Mouse (Mus musculus) gastrocnemius, adult 8-10 months (tissue): ENCODE data around the gene Capn9. TPM values are rescaled to one million over a fixed set of nuclear protein-coding genes. Genes with fewer than 3 reads are reported as not detected.

ENCODE experiments used
- DNase-seq, 2 experiments: peaks; one replicate each; pipeline ENCODE4 v3.0.0; 2022; ENCODE audit warnings: low spot score in 2 of 2
- total RNA-seq, 4 experiments: library from RNA; stranded (reverse); gene quantifications; 2 replicates each; pipeline ENCODE4 v1.2.4; 2022

The Capn9 gene
- total RNA-seq: not detected

DNA sequence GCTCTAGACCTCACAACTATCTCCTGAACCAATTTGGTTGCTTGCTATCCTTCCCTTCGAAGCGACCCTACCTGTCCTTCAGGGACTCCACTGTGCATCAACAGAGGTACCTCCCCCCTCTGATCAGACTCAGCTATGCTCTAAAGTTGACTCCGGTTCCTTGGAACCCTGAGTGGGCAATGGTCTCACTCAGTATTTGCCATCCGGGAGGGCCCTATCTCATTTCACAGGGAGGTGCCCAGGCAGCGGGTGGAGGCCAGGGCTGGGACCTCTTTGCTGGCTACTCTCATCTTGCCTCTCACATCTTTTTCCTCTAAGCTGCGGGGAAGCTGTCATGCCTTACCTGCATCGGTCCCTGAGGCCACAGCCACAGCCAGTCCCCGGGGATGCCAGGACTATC, at the start of gene Capn9:
Capn9 (plus strand) TSS at position 301 of the 400 bp plus-strand sequence.
- DNase-seq: no peak

DNA sequence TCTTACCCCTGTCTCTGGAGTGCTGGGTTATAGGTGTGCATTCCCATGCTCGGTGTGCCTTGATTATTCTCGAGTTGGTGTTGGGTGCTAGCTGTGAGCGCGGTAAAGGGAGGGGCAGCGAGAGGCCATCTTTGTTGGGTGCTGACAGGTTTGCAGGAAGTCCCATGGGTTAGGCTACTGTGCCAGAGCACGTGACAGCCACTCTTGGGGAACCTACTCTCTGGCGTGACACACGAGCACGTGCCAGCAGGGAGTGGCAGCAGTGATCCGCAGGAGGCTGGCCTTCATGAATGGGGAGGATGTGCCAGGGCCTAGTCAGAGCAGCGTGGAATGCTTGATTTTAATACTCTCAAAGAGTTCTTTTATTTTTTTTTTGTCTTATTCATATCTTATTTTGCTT, 49.6 kb upstream of the Capn9 start:
- DNase-seq: no peak

DNA sequence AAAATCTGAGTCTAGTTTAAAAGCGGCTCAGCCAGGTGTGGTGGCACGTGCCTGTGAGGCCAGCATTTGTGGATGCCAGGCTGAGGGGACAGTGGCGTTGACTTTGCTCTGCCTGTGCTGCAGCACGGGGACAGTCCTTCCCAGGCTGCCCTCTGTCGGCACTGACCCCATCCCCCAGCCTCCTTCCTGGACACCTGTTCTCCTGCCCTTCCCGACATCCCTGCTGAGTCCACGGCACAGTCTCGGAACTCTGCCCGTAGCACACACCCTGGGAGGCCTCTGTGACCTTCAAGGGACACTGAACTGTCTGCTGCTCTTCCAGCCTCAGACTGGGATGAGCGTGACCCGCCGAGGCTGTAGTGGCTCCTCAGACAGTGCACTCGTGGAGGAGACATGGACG, 45.8 kb upstream of the Capn9 start:
- peak; percentile 14 to 40 for DNase-seq

DNA sequence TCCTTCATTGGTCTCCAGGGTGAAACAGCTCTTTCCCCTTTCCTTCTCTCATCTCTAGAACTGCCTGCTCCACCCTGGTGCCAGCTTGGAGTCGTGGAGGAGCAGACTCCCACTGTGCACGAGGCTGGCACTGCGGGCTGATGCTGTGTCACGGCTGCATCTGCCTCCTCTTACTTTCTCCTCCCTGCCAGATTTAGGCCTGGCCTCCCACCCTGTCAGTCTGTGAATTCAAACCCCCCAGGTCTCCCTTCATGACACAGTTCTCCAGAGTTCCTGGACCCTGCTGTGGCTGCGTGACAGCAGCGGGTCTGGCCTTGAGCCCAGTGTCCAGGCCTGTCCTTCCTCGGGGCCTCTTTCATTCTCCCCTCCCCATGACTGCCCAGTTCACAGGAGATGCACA, 45.4 kb upstream of the Capn9 start:
- DNase-seq: no peak

DNA sequence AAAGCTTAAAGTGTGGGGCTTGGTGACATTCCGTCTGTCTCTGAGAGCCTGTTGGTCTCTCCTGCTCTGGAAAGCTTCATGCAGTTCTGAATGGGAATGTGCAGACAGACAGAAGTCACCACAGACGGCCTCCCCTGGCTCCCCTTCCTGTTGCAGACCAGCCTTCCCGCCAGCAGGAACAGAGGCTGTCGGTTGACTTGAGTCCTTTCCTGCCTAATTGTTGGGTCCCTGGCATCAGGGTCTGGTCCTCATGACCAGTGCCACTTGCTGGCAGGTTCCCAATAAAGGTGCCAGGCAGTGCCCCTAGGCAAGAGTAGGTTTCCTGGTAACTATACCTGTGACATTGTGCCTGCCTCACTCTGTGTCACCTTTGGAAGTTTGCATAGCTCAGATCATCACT, 44.9 kb upstream of the Capn9 start:
- DNase-seq: no peak

DNA sequence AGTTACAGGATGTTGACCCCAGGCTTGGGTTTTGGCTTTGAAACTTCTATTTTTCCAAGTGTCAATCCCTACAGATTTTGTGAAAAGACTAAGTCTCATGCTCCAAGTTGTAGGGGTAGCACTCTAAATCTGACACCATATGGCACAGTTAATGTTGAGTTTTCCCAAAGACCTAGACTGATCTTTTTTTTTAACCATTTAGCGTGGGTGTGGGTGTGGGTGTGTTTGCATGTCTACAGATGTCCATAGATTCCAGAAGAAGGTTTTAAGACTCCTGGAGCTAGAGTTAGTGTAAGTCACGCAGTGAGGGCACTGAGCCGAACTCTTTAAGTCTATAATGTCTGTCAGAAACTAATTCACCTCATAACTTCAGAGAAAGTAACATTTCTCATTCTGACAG, 43.3 kb upstream of the Capn9 start:
- DNase-seq: no peak

DNA sequence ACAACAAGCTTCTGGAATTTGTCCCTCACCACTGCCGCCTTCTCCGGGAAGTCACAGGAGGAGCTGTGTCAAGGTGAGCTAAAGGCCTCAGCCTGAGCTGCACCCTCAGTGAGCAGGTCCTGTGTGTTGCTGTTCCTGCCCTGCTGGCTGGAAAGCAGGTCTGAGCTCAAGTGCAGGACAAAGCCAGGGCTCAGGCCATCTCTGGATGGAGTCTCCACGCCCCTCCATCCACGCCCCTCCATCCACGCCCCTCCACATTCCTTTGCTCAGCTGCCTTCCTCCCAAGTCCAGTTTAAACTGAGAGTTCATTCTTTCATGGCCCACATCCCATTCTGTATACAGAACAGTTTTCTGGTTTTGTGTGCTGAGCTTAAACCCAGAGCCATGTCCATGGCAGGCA, 40.5 kb upstream of the Capn9 start:
- DNase-seq: no peak

DNA sequence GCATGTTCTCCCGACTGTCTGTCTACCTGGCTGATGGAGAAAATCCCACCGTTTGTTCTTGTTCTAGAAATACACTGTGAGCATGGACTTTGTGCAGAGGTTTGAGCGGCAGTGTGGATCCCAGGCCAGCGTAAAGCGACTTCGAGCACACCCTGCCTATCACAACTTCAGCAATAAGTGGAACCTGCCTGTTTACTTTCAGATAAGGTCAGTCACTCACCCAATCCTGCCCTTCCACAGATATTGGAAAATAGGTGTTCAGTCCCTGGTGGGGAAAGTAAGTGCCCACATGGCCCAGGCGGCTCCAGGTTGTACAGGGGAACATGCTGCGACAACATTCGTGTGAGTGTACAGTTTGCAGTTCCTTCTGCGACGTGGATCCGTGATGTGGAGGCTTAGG, 35.0 kb upstream of the Capn9 start:
- no peak for DNase-seq

DNA sequence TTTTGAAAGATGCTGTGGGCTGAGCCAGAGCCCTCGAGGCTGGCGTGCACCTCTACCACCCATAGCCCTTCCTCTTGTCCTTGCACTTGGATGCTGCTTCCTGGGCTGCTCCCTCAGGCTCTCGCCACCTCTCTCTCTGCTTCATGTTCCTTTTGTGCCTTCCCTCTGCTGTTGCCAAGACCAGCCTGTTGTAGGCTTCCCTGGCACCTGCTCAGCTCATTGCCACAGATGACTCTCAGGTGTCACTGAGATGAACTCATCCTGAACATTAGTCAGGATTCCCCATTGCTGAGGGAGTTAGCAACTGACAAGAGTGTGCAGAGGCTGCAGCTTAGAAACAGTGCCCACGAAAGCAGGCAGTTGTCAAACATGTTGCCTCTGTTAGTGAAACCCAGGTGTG, 33.9 kb upstream of the Capn9 start:
- DNase-seq: no peak

DNA sequence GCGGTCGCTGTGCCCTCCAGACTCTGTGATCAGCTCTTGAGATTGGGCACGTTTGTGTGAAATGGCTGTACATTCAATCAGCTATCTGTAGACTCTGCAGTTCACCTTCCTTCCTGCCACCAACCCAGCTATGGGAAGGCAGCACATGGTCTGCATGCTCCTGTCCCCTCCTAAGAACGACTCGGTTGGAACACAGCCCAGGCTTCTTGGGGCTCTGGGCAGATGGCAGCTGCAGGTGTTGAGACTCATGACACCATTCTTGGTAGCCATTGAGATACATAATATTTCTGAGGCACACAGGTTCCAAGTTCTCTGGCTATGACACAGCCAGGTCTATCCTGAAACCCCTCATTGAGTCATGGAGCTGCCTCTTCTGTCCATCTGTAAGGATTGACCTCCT, 32.6 kb upstream of the Capn9 start:
- no peak for DNase-seq

DNA sequence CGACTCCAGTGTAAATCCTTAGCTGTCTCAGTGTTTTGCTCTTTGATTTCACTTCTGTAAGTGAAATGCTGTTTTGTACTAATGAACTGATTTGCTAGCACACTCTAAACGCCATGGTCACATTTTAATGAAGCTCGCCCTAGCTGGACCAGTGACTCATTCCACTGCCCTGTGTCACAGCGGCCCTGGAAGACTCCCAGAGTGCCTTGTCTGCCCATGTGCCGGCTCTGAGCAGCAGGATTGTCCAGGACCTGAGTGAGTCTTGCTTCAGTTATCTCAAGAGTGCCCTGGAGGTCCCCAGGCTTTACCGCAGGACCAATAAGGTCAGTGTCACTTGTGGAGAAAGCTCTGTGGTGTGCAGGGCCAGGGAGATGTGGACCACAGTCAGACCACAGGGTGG, 29.5 kb upstream of the Capn9 start:
- no peak for DNase-seq

DNA sequence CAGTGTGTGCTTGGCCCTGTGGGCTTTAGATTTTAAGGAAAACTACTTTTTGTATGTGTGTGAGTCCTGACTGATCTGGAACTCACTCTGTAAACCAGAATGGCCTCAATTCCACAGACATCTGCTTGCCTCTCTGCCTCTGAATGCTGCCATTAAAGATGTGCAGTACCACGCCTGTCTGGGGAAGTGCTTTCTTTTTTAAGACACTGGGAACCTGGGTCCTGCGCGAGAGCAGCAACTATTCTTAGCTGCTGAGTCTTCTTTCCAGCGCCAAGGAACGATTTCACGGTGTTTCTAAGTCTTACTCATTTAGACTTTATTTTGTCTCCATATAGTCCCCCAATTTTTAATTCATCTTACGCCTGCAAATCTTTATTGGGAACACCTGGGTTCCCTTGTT, 29.1 kb upstream of the Capn9 start:
- DNase-seq: no peak

DNA sequence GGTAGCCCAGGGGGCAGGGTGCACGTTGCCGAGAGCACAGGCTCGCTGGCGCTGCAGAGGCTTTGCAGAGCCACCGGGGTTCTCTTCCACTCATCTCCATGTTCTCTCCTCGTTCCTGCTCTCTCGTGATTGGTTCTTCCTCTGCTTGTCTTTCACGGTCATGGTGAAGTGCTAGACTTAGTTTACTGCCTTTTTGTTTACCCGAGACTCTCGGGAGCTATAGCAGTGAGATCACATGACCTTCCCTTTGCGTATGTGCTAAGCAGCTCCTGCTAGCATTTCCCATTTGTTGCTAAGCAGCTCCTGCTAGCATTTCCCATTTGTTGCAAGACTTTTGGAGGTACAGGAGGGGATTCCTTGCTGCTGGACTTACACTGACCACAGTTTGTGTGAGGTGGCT, 28.6 kb upstream of the Capn9 start:
- no peak for DNase-seq

DNA sequence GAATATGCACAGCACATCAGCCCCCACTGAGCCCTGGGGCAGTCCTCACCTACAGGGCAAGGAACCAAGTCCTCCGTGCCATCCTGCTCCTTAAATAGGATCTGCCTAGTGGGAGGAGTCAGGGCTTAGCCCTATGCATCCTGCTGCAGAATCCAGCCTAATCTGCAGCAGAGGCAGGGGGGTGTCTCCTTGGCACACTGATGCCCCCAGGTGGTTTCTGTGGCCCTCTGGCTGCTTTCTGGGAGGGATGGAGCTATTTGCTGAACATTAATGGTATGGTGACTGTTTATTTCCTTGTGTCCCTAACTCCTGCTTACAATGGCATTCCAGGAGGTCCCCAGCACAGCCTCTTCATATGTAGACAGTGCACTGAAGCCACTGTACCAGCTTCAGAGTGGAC, 27.7 kb upstream of the Capn9 start:
- DNase-seq: no peak

DNA sequence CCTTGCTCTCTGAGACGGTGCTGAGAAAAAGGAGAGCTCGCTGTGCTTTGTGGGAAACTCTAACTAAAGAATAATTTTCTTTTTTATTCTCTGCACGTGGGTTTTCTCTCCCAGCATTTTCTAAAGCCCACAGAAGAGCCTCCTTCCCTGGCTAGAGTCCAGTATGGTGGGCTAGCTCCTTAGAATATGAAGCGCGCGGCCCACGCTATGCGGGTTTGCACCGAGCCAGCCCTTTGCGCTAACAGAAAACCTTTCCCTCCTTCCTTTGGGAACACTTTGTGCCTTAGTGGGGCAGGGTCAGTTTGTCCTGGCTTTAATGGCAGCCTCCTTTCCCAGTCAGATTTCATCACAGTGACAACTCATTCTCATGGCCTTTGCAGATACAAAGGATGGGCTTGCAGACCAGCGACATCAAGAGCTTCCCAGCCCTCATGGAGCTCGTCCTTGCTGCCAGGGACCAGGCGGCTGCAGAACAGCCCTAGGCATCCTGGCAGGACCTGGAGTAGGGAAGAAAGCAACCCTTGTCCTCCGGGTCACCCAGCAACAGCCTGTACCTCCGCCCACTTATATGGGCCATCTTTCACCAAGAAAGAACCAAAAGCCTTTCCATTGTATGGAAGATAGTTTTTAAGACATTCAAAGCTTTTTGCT, 24.8 kb upstream of the Capn9 start:
- DNase-seq: no peak

DNA sequence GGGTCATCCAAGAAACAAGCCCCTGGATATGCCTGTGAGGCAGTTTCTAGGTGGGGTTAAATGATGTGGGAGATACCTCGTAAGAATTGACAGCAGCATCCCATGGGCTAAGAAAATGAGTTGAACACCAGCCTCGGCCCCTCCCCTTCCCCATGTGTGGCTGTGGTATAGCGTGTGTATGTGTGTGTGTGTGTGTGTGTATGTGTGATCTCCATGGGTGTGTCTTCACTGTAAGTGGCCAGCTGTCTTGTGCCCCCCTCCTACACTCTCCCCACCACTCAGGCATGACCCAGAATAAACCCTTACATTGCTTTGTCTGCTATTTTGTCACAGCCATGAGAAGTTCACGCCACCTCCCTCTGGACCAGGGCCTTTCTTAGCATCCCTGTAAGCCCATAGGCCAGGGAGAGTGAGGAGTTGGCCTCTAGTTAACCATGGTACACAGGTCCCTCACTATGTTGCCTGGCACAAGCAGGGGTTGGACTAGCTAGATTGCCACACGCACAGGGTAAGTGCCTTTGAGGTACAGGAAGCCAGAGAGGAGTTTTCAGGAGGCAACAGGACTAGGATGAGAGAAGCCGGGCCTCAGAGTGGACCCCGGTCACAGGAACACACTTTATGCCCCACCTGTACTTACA, 20.7 kb upstream of the Capn9 start:
- no peak for DNase-seq

DNA sequence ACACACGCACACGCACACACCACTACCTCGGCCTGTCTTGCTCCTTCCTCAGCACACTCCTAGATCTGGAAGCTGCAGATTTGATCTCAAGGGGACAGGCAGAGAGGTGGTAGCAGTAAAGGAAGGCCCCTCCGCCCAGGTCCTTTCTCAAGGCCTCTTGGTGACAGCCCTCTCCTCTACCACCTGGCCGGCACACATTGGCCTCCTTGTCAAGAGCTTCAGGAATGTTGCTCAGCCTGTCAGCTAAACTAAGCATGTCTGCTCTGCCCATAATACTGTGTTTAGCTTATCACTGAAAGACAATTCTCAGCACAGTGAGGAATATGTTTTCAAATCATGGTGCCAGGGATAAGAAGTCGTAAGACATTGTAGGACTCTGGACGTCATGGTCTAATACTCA, 19.7 kb upstream of the Capn9 start:
- no peak for DNase-seq

DNA sequence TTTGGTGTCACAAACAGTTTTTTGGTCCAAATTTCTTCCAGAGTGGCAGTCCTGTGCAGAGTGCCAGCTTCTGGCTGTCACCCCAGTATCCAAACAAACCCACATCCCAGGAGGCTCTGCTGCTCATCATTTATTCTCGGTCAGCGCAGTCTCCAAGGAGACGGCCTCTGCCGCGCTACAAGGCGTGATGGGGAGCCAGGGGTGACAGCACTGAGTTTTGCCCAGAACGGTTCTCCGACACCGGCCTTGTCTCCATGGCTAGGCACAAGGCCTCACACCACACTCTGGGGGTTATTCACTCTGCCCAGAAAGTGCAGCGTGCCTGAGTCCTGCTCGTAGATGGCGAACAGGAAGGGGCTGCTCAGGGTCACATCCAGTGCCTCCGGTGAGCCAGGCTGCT, 19.3 kb upstream of the Capn9 start:
- no peak for DNase-seq

DNA sequence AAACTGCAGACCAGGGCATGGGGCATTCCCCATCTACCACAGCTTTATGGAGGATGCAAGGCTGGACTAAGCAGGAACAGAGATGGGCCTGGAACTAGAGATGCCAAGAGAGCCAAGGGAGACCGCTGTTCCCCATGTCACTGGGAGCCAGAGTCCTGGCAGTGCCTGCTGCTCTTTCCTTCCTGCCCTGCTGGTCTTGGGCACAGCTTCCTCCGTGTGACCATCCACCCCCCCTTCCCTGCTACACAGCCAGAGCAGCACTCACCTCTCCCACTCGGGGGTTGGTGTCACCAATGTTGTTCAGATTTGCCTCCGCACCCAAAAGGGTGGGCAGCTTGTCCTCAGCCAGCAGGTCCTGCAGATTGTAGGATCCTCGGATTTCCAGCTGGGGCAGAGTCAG, 18.4 kb upstream of the Capn9 start:
- DNase-seq: no peak

DNA sequence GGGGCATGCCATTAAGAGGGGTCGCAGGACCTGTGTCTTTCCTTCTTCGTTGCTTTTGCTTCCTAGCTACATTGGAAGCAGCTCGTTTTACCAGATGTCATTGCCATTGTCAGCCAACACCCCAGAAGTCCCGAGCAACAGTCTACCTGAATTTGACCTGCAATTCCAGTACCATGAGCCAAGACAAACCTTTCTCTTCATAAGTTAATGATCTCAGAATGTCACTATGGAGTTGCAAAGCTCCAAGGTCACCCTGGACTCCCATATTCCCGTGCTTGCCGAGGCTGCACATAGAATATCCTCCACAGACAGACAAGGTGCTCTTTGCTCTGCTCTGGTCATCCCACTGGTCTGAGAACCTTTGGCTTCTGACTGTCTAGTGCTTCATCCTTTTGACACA, 8.8 kb upstream of the Capn9 start:
- DNase-seq: no peak

DNA sequence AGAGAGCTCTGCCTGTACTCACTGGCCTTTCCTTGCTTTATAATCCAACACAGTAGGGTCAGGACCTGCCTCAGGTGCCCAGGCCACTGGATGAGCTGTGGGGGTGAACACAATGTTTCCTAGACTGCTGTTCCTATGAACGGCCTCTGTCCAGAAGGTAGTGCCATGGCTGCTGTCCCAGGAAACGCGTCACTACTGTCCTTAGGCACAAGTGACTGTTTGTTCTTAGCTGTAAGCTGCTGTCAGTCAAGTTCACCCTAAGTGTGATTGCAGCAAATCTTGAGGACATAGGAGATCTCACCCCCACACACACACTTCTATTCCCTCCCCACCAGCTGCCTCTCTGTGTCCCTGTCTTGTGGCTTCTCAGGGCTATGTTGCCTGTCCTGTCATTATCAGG, 8.3 kb upstream of the Capn9 start:
- no peak for DNase-seq

DNA sequence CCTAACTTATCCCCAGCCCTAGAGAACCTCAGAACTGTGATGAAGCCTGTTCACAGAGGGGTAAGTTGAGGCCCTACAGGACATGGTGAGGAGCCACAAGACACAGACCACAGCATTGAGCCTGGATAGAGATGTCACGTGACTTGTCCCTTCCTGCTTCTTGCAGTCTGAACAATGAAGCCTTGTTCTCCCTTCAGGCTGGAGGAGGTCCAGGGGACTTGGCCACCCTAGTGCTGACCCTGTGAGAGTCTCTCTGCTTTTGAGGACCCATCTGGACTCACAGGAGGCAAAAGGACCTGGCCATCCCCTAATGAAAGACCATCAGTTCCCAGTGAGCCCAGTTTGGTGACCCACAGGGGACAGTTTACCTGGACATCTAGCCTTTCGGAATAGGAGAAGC, 6.8 kb upstream of the Capn9 start:
- no peak for DNase-seq

DNA sequence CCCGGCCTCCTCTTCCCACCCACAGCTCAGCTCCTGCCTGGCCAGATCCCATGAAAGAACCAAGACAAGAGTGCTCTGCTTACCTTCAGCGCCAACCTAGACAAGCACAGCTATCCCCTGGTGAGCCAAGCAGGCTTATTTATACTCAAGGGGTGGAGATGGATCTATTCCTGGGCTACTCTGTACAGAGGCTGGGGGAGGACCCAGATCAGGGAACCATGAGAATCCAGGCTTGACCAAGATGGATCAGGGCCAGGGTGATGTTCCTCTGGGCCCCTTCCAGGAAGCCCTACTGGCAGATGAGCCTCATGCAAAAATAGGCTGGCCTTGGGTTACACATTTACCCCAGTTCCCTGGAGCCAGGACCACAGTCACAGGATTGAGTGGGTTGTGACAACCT, 6.3 kb upstream of the Capn9 start, which contains the start of gene Agt:
Agt (minus strand) TSS at position 114 of the 400 bp plus-strand sequence.
- DNase-seq: peak; percentile 91 to 92
